Mouse (Mus musculus): Measurements from ENCODE around the gene Gm20388. TPM values are rescaled to one million over a fixed set of nuclear protein-coding genes. Genes with fewer than 3 reads are reported as not detected.
A peak's percentile ranks its signal among the peaks of the same experiment; 100 is the strongest.

Gm20388 gene
- total and polyA plus RNA-seq, 3 experiments, result 0.02 to 0.05 TPM; not detected in 1

- peaks cover 27% of the 10 kb centered on the region for H3K4me1 ChIP-seq (ENCODE audit: insufficient read depth, low read depth, low read length)
- ATAC-seq (ENCODE audit: extremely low read depth, insufficient number of reproducible peaks, low FRiP score, poor library complexity, severe bottlenecking) (no peak), DNase-seq (ENCODE audit: low spot score) (no peak)
- H3K27me3 ChIP-seq (ENCODE audit: insufficient read depth, low read length), result peaks cover 52% of the 10 kb centered on the region
- peaks cover 16% of the 10 kb centered on the region for H3K36me3 ChIP-seq (replicated peaks)
- no peak overlapping the region for H3K4me3 ChIP-seq (ENCODE audit: low read depth, low read length)
- no peaks in the 10 kb centered on the region for H3K9me3 ChIP-seq (replicated peaks)
- TF ChIP-seq GATA1 (IDR thresholded peaks at IDR 0.05; ENCODE audit: borderline replicate concordance, low read length) (no peak), TAL1 (conservative IDR thresholded peaks at IDR 0.05; ENCODE audit: low read depth, low read length) (no peak), POLR2AphosphoS5 (IDR thresholded peaks at IDR 0.05; ENCODE audit: insufficient replicate concordance, low read depth, low read length) (no peak), GATA2 (IDR thresholded peaks at IDR 0.05; ENCODE audit: borderline replicate concordance, low read depth, low read length) (no peak), CTCF (IDR thresholded peaks at IDR 0.05; ENCODE audit: low read depth, low read length) (no peak)
Measured at GRCm38 (mm10) chr8:122055321-122055720, 2144.7 kb downstream of the Gm20388 start.

GRCm38 (mm10) chr8:122056113-122056512 lies 2145.5 kb downstream of the Gm20388 start:
- H3K4me1 ChIP-seq (ENCODE audit: insufficient read depth, low read depth, low read length), result peaks cover 32% of the 10 kb centered on the region

GRCm38 (mm10) chr8:122056882-122057281 lies 2146.2 kb downstream of the Gm20388 start:
- H3K4me3 ChIP-seq (ENCODE audit: low read depth, low read length), result peak overlapping the region; percentile 64
- TF ChIP-seq CTCF (IDR thresholded peaks at IDR 0.05; ENCODE audit: low read depth, low read length) (no peak), GATA1 (IDR thresholded peaks at IDR 0.05; ENCODE audit: borderline replicate concordance, low read length) (no peak), POLR2AphosphoS5 (IDR thresholded peaks at IDR 0.05; ENCODE audit: insufficient replicate concordance, low read depth, low read length) (no peak), GATA2 (IDR thresholded peaks at IDR 0.05; ENCODE audit: borderline replicate concordance, low read depth, low read length) (no peak), TAL1 (conservative IDR thresholded peaks at IDR 0.05; ENCODE audit: low read depth, low read length) (no peak)
- no peak for ATAC-seq (ENCODE audit: extremely low read depth, insufficient number of reproducible peaks, low FRiP score, poor library complexity, severe bottlenecking)
- peaks cover 44% of the 10 kb centered on the region for H3K27me3 ChIP-seq (ENCODE audit: insufficient read depth, low read length)
- H3K9me3 ChIP-seq (replicated peaks), result no peaks in the 10 kb centered on the region
- H3K36me3 ChIP-seq (replicated peaks), result peaks cover 16% of the 10 kb centered on the region
- H3K4me1 ChIP-seq (ENCODE audit: insufficient read depth, low read depth, low read length), result peaks cover 32% of the 10 kb centered on the region
- peak; percentile 46 for DNase-seq (ENCODE audit: low spot score)

More at GRCm38 (mm10) chr8:122056113-122056512, 2145.5 kb downstream of the Gm20388 start:
- Histone ChIP-seq H3K4me3 (ENCODE audit: low read depth, low read length) (no peak overlapping the region), H3K27me3 (ENCODE audit: insufficient read depth, low read length) (peaks cover 52% of the 10 kb centered on the region), H3K9me3 (replicated peaks) (no peaks in the 10 kb centered on the region), H3K36me3 (replicated peaks) (peaks cover 16% of the 10 kb centered on the region)
- TF ChIP-seq TAL1 (conservative IDR thresholded peaks at IDR 0.05; ENCODE audit: low read depth, low read length), result no peak
- TF ChIP-seq GATA2 (IDR thresholded peaks at IDR 0.05; ENCODE audit: borderline replicate concordance, low read depth, low read length), result no peak
- no peak for TF ChIP-seq POLR2AphosphoS5 (IDR thresholded peaks at IDR 0.05; ENCODE audit: insufficient replicate concordance, low read depth, low read length)
- no peak for TF ChIP-seq CTCF (IDR thresholded peaks at IDR 0.05; ENCODE audit: low read depth, low read length)
- TF ChIP-seq GATA1 (IDR thresholded peaks at IDR 0.05; ENCODE audit: borderline replicate concordance, low read length), result no peak
- DNase-seq (ENCODE audit: low spot score) (no peak), ATAC-seq (ENCODE audit: extremely low read depth, insufficient number of reproducible peaks, low FRiP score, poor library complexity, severe bottlenecking) (no peak)

- TF ChIP-seq POLR2AphosphoS5 (IDR thresholded peaks at IDR 0.05; ENCODE audit: insufficient replicate concordance, low read depth, low read length) (no peak), TAL1 (conservative IDR thresholded peaks at IDR 0.05; ENCODE audit: low read depth, low read length) (no peak), CTCF (IDR thresholded peaks at IDR 0.05; ENCODE audit: low read depth, low read length) (no peak), GATA2 (IDR thresholded peaks at IDR 0.05; ENCODE audit: borderline replicate concordance, low read depth, low read length) (no peak), GATA1 (IDR thresholded peaks at IDR 0.05; ENCODE audit: borderline replicate concordance, low read length) (no peak)
- no peaks in the 10 kb centered on the region for H3K9me3 ChIP-seq (replicated peaks)
- DNase-seq (ENCODE audit: low spot score) (no peak), ATAC-seq (ENCODE audit: extremely low read depth, insufficient number of reproducible peaks, low FRiP score, poor library complexity, severe bottlenecking) (no peak)
- peaks cover 16% of the 10 kb centered on the region for H3K36me3 ChIP-seq (replicated peaks)
- peaks cover 32% of the 10 kb centered on the region for H3K4me1 ChIP-seq (ENCODE audit: insufficient read depth, low read depth, low read length)
- no peak overlapping the region for H3K4me3 ChIP-seq (ENCODE audit: low read depth, low read length)
- peaks cover 38% of the 10 kb centered on the region for H3K27me3 ChIP-seq (ENCODE audit: insufficient read depth, low read length)
Measured at GRCm38 (mm10) chr8:122058510-122058909, 2147.9 kb downstream of the Gm20388 start.

- Histone ChIP-seq H3K9me3 (replicated peaks) (no peaks in the 10 kb centered on the region), H3K27me3 (ENCODE audit: insufficient read depth, low read length) (peaks cover 35% of the 10 kb centered on the region), H3K4me3 (ENCODE audit: low read depth, low read length) (no peak overlapping the region), H3K4me1 (ENCODE audit: insufficient read depth, low read depth, low read length) (peaks cover 32% of the 10 kb centered on the region), H3K36me3 (replicated peaks) (peaks cover 16% of the 10 kb centered on the region)
- TF ChIP-seq GATA1 (IDR thresholded peaks at IDR 0.05; ENCODE audit: borderline replicate concordance, low read length) (no peak), TAL1 (conservative IDR thresholded peaks at IDR 0.05; ENCODE audit: low read depth, low read length) (no peak), CTCF (IDR thresholded peaks at IDR 0.05; ENCODE audit: low read depth, low read length) (no peak), POLR2AphosphoS5 (IDR thresholded peaks at IDR 0.05; ENCODE audit: insufficient replicate concordance, low read depth, low read length) (no peak), GATA2 (IDR thresholded peaks at IDR 0.05; ENCODE audit: borderline replicate concordance, low read depth, low read length) (no peak)
- ATAC-seq (ENCODE audit: extremely low read depth, insufficient number of reproducible peaks, low FRiP score, poor library complexity, severe bottlenecking) (no peak), DNase-seq (ENCODE audit: low spot score) (no peak)
Measured at GRCm38 (mm10) chr8:122058951-122059350, 2148.3 kb downstream of the Gm20388 start.

GRCm38 (mm10) chr8:122062508-122063223 lies 2152.0 kb downstream of the Gm20388 start:
- DNase-seq (ENCODE audit: low spot score) (no peak), ATAC-seq (ENCODE audit: extremely low read depth, insufficient number of reproducible peaks, low FRiP score, poor library complexity, severe bottlenecking) (no peak)
- Histone ChIP-seq H3K36me3 (replicated peaks) (no peaks in the 10 kb centered on the region), H3K27me3 (ENCODE audit: insufficient read depth, low read length) (peaks cover 46% of the 10 kb centered on the region), H3K4me3 (ENCODE audit: low read depth, low read length) (no peak overlapping the region), H3K4me1 (ENCODE audit: insufficient read depth, low read depth, low read length) (peaks cover 23% of the 10 kb centered on the region), H3K9me3 (replicated peaks) (no peaks in the 10 kb centered on the region)
- no peak for TF ChIP-seq POLR2AphosphoS5 (IDR thresholded peaks at IDR 0.05; ENCODE audit: insufficient replicate concordance, low read depth, low read length)

Measured in G1E (cell line).